Comparison of ENCODE assay signal across 18 mouse cellular contexts in genomic region chr12:56781196-56781595, GRCm38 (mm10).
DNase-seq lines count a peak whose midpoint lies in the region; ATAC-seq and TF ChIP-seq lines count a peak whose summit lies in the region.
"Had no signal": no experiment of that assay in that cellular context is flagged by ENCODE, and none has a peak within 500 bp of the region (broad histone marks: within the 10 kb centered on the region; RNA-seq: fewer than 3 reads in every experiment).

No protein-coding gene starts in this region.

- no peaks in the 10 kb centered on the region for H3K27me3 ChIP-seq in embryonic facial prominence, embryonic 14.5 days (replicated peaks; ENCODE audit: control insufficient read depth, insufficient read depth, low read length)
- no peaks in the 10 kb centered on the region; the same call in 1 of the 2 replicates for H3K27me3 ChIP-seq in embryonic facial prominence, embryonic 10.5 days (replicated peaks; ENCODE audit: low read depth, poor library complexity, severe bottlenecking)
- H3K27me3 ChIP-seq: midbrain, embryonic 13.5 days; neural tube, embryonic 12.5 days had no signal

- TF ChIP-seq CTCF in layer of hippocampus, adult 2 months (conservative IDR thresholded peaks at IDR 0.05): no peak

- peak; percentile 82 for DNase-seq in embryonic facial prominence, embryonic 14.5 days (ENCODE audit: low spot score)
- DNase-seq in embryonic facial prominence, embryonic 10.5 days (ENCODE audit: low spot score): no peak
- DNase-seq in left cerebral cortex, postnatal 14 days (ENCODE audit: low spot score in 2 of 2): peak; percentile 12 to 43
- no peak for DNase-seq in left cerebral cortex, adult 11 months (ENCODE audit: low spot score)
- DNase-seq in 3T3-L1 (ENCODE audit: low read depth, low spot score): peak; percentile 70
- DNase-seq in layer of hippocampus, adult 2 months (ENCODE audit: low spot score in 2 of 2): peak; percentile 29 to 56
- no peak for DNase-seq in thymus, postnatal 4 days
- DNase-seq in urinary bladder, postnatal 25 days (ENCODE audit: low spot score): no peak
- DNase-seq: cerebellum, postnatal 36 days; kidney, postnatal 4 days; liver; lung, postnatal 36 days; thymus, adult 18-20 months had no signal

- no peak overlapping the region for H3K27ac ChIP-seq in embryonic facial prominence, embryonic 14.5 days (replicated peaks; ENCODE audit: low read depth, low read length)
- no peak overlapping the region for H3K27ac ChIP-seq in embryonic facial prominence, embryonic 10.5 days (replicated peaks)
- H3K27ac ChIP-seq in layer of hippocampus, adult 2 months: no peak overlapping the region
- H3K27ac ChIP-seq: hindbrain, embryonic 10.5 days; midbrain, embryonic 13.5 days; neural tube, embryonic 12.5 days had no signal

- intact Hi-C loops in left cerebral cortex, postnatal 14 days (cut with DNase I): no loop called here

- no peak overlapping the region for H3K9ac ChIP-seq in embryonic facial prominence, embryonic 14.5 days (ENCODE audit: low read depth, low read length)
- H3K9ac ChIP-seq: midbrain, embryonic 13.5 days; neural tube, embryonic 12.5 days had no signal

- ATAC-seq in embryonic facial prominence, embryonic 14.5 days (ENCODE audit: low read depth): no peak
- ATAC-seq: intestine, postnatal 0 days; midbrain, embryonic 13.5 days had no signal

- H3K4me1 ChIP-seq in embryonic facial prominence, embryonic 14.5 days (ENCODE audit: control insufficient read depth, insufficient read depth, low read length): no peaks in the 10 kb centered on the region
- no peaks in the 10 kb centered on the region for H3K4me1 ChIP-seq in embryonic facial prominence, embryonic 10.5 days
- H3K4me1 ChIP-seq: hindbrain, embryonic 10.5 days; midbrain, embryonic 13.5 days; neural tube, embryonic 12.5 days had no signal

- no peak overlapping the region for H3K4me3 ChIP-seq in embryonic facial prominence, embryonic 14.5 days (ENCODE audit: low read depth, low read length)
- no peak overlapping the region for H3K4me3 ChIP-seq in embryonic facial prominence, embryonic 10.5 days
- no peak overlapping the region for H3K4me3 ChIP-seq in layer of hippocampus, adult 2 months
- H3K4me3 ChIP-seq: erythroblast, embryonic 14.5 days; hindbrain, embryonic 10.5 days; midbrain, embryonic 13.5 days; neural tube, embryonic 12.5 days had no signal

- no peak overlapping the region for H3K4me2 ChIP-seq in embryonic facial prominence, embryonic 14.5 days (ENCODE audit: low read depth, low read length)
- H3K4me2 ChIP-seq: midbrain, embryonic 13.5 days; neural tube, embryonic 12.5 days had no signal

- H3K9me3 ChIP-seq in embryonic facial prominence, embryonic 14.5 days (ENCODE audit: control insufficient read depth, low read length): no peaks in the 10 kb centered on the region
- no peaks in the 10 kb centered on the region for H3K9me3 ChIP-seq in embryonic facial prominence, embryonic 10.5 days
- H3K9me3 ChIP-seq: hindbrain, embryonic 10.5 days; midbrain, embryonic 13.5 days; neural tube, embryonic 12.5 days had no signal

- no peaks in the 10 kb centered on the region for H3K36me3 ChIP-seq in embryonic facial prominence, embryonic 14.5 days (ENCODE audit: control insufficient read depth, insufficient read depth, low read length)
- H3K36me3 ChIP-seq in embryonic facial prominence, embryonic 10.5 days (replicated peaks): no peaks in the 10 kb centered on the region
- H3K36me3 ChIP-seq: hindbrain, embryonic 10.5 days; midbrain, embryonic 13.5 days; neural tube, embryonic 12.5 days had no signal

- WGBS in embryonic facial prominence, embryonic 14.5 days: 57% methylated on average over 5 of the region's 5 CpGs
- 89% methylated on average over 5 of the region's 5 CpGs for WGBS in embryonic facial prominence, embryonic 10.5 days

Comparison
In these comparisons a context has a peak if more than half of its experiments do, and no peak if none do; other contexts are left out.
1. DNase-seq: peak in embryonic facial prominence, embryonic 14.5 days (single experiment), left cerebral cortex, postnatal 14 days (2 of 2), 3T3-L1 (single experiment) and layer of hippocampus, adult 2 months (2 of 2); none in embryonic facial prominence, embryonic 10.5 days (single experiment), left cerebral cortex, adult 11 months (single experiment), thymus, postnatal 4 days (single experiment) and urinary bladder, postnatal 25 days (single experiment).